Mouse (Mus musculus): ENCODE measurements around the gene Gstz1. TPM values are rescaled to one million over a fixed set of nuclear protein-coding genes. Genes with fewer than 3 reads are reported as not detected.
"Not testable (repeated sequence)": the region's sequence is repeated elsewhere in the genome, so short reads cannot be mapped to it uniquely, and the experiment has no call there.

Gstz1 gene
- polyA plus RNA-seq, 1 experiment from 2014 or later, result 26.7 TPM

GRCm38 (mm10) chr12:87148136-87148535, 1.2 kb downstream of the Gstz1 start:
- Histone ChIP-seq H3K4me3 (ENCODE audit: low read length) (peak overlapping the region; percentile 88), H3K36me3 (ENCODE audit: control insufficient read depth, insufficient read depth) (no peaks in the 10 kb centered on the region), H3K27me3 (ENCODE audit: control insufficient read depth, insufficient read depth, low read length) (no peaks in the 10 kb centered on the region), H3K4me1 (ENCODE audit: control insufficient read depth, insufficient read depth, low read length) (peaks cover 13% of the 10 kb centered on the region), H3K27ac (ENCODE audit: low read length) (peak overlapping the region; percentile 95), H3K9me3 (replicated peaks; ENCODE audit: control insufficient read depth, low read length) (peaks cover 4% of the 10 kb centered on the region), H3K9ac (ENCODE audit: low read length) (peak overlapping the region; percentile 83), H3K4me2 (ENCODE audit: low read depth, low read length) (peak overlapping the region; percentile 87)
- ATAC-seq (replicated peaks; ENCODE audit: extremely low read depth, insufficient read depth, low FRiP score), result no peak
- WGBS, result 15% methylated on average over 15 of the region's 15 CpGs

GRCm38 (mm10) chr12:87149471-87149870, 2.5 kb downstream of the Gstz1 start:
- Histone ChIP-seq H3K9me3 (replicated peaks; ENCODE audit: control insufficient read depth, low read length) (peaks cover 4% of the 10 kb centered on the region), H3K4me1 (ENCODE audit: control insufficient read depth, insufficient read depth, low read length) (peaks cover 13% of the 10 kb centered on the region), H3K9ac (ENCODE audit: low read length) (no peak overlapping the region), H3K27ac (ENCODE audit: low read length) (no peak overlapping the region), H3K27me3 (ENCODE audit: control insufficient read depth, insufficient read depth, low read length) (no peaks in the 10 kb centered on the region), H3K4me2 (ENCODE audit: low read depth, low read length) (no peak overlapping the region), H3K4me3 (ENCODE audit: low read length) (no peak overlapping the region), H3K36me3 (ENCODE audit: control insufficient read depth, insufficient read depth) (no peaks in the 10 kb centered on the region)
- ATAC-seq (replicated peaks; ENCODE audit: extremely low read depth, insufficient read depth, low FRiP score), result no peak
- WGBS, result over 99% methylated on average over 5 of the region's 5 CpGs

- not testable (repeated sequence) for H3K4me2 ChIP-seq (ENCODE audit: low read depth, low read length); H3K27ac ChIP-seq (ENCODE audit: low read length); H3K9ac ChIP-seq (ENCODE audit: low read length); H3K36me3 ChIP-seq (ENCODE audit: control insufficient read depth, insufficient read depth); H3K9me3 ChIP-seq (replicated peaks; ENCODE audit: control insufficient read depth, low read length); H3K27me3 ChIP-seq (ENCODE audit: control insufficient read depth, insufficient read depth, low read length); H3K4me3 ChIP-seq (ENCODE audit: low read length); H3K4me1 ChIP-seq (ENCODE audit: control insufficient read depth, insufficient read depth, low read length); ATAC-seq (replicated peaks; ENCODE audit: extremely low read depth, insufficient read depth, low FRiP score)
- WGBS, result 88% methylated on average over 4 of the region's 4 CpGs
These were observed 7.5 kb downstream of the Gstz1 start for GRCm38 (mm10) chr12:87154448-87154847.

- H3K36me3 ChIP-seq (ENCODE audit: control insufficient read depth, insufficient read depth), result no peaks in the 10 kb centered on the region
- no peak overlapping the region; the same call in 1 of the 2 replicates for H3K4me2 ChIP-seq (ENCODE audit: low read depth, low read length)
- no peak overlapping the region for H3K27ac ChIP-seq (ENCODE audit: low read length)
- H3K9me3 ChIP-seq (replicated peaks; ENCODE audit: control insufficient read depth, low read length), result peaks cover 4% of the 10 kb centered on the region
- no peaks in the 10 kb centered on the region for H3K27me3 ChIP-seq (ENCODE audit: control insufficient read depth, insufficient read depth, low read length)
- 0 out of 2 replicates have a peak overlapping the region, but pooled peaks have one; percentile 15 for H3K9ac ChIP-seq (ENCODE audit: low read length)
- WGBS, result 47% methylated on average over 4 of the region's 4 CpGs
- H3K4me3 ChIP-seq (ENCODE audit: low read length), result no peak overlapping the region
- no peak for ATAC-seq (replicated peaks; ENCODE audit: extremely low read depth, insufficient read depth, low FRiP score)
- no peaks in the 10 kb centered on the region for H3K4me1 ChIP-seq (ENCODE audit: control insufficient read depth, insufficient read depth, low read length)
These were observed 10.4 kb downstream of the Gstz1 start for GRCm38 (mm10) chr12:87157361-87157760.

- H3K4me3 ChIP-seq (ENCODE audit: low read length), result no peak overlapping the region
- H3K27ac ChIP-seq (ENCODE audit: low read length), result no peak overlapping the region
These were observed 11.1 kb downstream of the Gstz1 start for GRCm38 (mm10) chr12:87158099-87158498.

GRCm38 (mm10) chr12:87160310-87160709, 13.3 kb downstream of the Gstz1 start:
- Histone ChIP-seq H3K4me1 (ENCODE audit: control insufficient read depth, insufficient read depth, low read length) (no peaks in the 10 kb centered on the region), H3K9me3 (replicated peaks; ENCODE audit: control insufficient read depth, low read length) (no peaks in the 10 kb centered on the region), H3K9ac (ENCODE audit: low read length) (no peak overlapping the region), H3K27me3 (ENCODE audit: control insufficient read depth, insufficient read depth, low read length) (no peaks in the 10 kb centered on the region), H3K4me2 (ENCODE audit: low read depth, low read length) (no peak overlapping the region), H3K27ac (ENCODE audit: low read length) (no peak overlapping the region), H3K4me3 (ENCODE audit: low read length) (no peak overlapping the region), H3K36me3 (ENCODE audit: control insufficient read depth, insufficient read depth) (peaks cover 6% of the 10 kb centered on the region; the same call in 1 of the 2 replicates)
- ATAC-seq (replicated peaks; ENCODE audit: extremely low read depth, insufficient read depth, low FRiP score), result no peak
- WGBS, result 85% methylated on average over 1 of the region's 1 CpGs

More at GRCm38 (mm10) chr12:87158099-87158498, 11.1 kb downstream of the Gstz1 start:
- Histone ChIP-seq H3K9ac (ENCODE audit: low read length) (no peak overlapping the region), H3K27me3 (ENCODE audit: control insufficient read depth, insufficient read depth, low read length) (no peaks in the 10 kb centered on the region), H3K4me1 (ENCODE audit: control insufficient read depth, insufficient read depth, low read length) (no peaks in the 10 kb centered on the region), H3K4me2 (ENCODE audit: low read depth, low read length) (no peak overlapping the region), H3K9me3 (replicated peaks; ENCODE audit: control insufficient read depth, low read length) (no peaks in the 10 kb centered on the region), H3K36me3 (ENCODE audit: control insufficient read depth, insufficient read depth) (no peaks in the 10 kb centered on the region)
- no peak for ATAC-seq (replicated peaks; ENCODE audit: extremely low read depth, insufficient read depth, low FRiP score)
- 65% methylated on average over 7 of the region's 7 CpGs for WGBS

GRCm38 (mm10) chr12:87160815-87161214, 13.8 kb downstream of the Gstz1 start:
- Histone ChIP-seq H3K9me3 (replicated peaks; ENCODE audit: control insufficient read depth, low read length) (no peaks in the 10 kb centered on the region), H3K4me3 (ENCODE audit: low read length) (no peak overlapping the region), H3K27ac (ENCODE audit: low read length) (no peak overlapping the region), H3K4me2 (ENCODE audit: low read depth, low read length) (no peak overlapping the region), H3K36me3 (ENCODE audit: control insufficient read depth, insufficient read depth) (peaks cover 6% of the 10 kb centered on the region; the same call in 1 of the 2 replicates), H3K4me1 (ENCODE audit: control insufficient read depth, insufficient read depth, low read length) (no peaks in the 10 kb centered on the region), H3K9ac (ENCODE audit: low read length) (no peak overlapping the region), H3K27me3 (ENCODE audit: control insufficient read depth, insufficient read depth, low read length) (no peaks in the 10 kb centered on the region)
- WGBS, result 84% methylated on average over 5 of the region's 5 CpGs
- ATAC-seq (replicated peaks; ENCODE audit: extremely low read depth, insufficient read depth, low FRiP score), result no peak

GRCm38 (mm10) chr12:87175194-87175946, 28.4 kb downstream of the Gstz1 start:
- Histone ChIP-seq H3K27ac (ENCODE audit: low read length) (no peak overlapping the region), H3K9me3 (replicated peaks; ENCODE audit: control insufficient read depth, low read length) (no peaks in the 10 kb centered on the region), H3K9ac (ENCODE audit: low read length) (no peak overlapping the region), H3K27me3 (ENCODE audit: control insufficient read depth, insufficient read depth, low read length) (no peaks in the 10 kb centered on the region), H3K36me3 (ENCODE audit: control insufficient read depth, insufficient read depth) (0 out of 2 replicates have a peak, but pooled peaks cover 3% of the 10 kb centered on the region), H3K4me3 (ENCODE audit: low read length) (no peak overlapping the region), H3K4me2 (ENCODE audit: low read depth, low read length) (no peak overlapping the region), H3K4me1 (ENCODE audit: control insufficient read depth, insufficient read depth, low read length) (no peaks in the 10 kb centered on the region)
- 62% methylated on average over 4 of the region's 4 CpGs for WGBS
- no peak for ATAC-seq (replicated peaks; ENCODE audit: extremely low read depth, insufficient read depth, low FRiP score)

GRCm38 (mm10) chr12:87177631-87178030, 30.7 kb downstream of the Gstz1 start:
- H3K27me3 ChIP-seq (ENCODE audit: control insufficient read depth, insufficient read depth, low read length), result no peaks in the 10 kb centered on the region
- no peak overlapping the region for H3K9ac ChIP-seq (ENCODE audit: low read length)
- no peaks in the 10 kb centered on the region for H3K9me3 ChIP-seq (replicated peaks; ENCODE audit: control insufficient read depth, low read length)
- no peak overlapping the region for H3K27ac ChIP-seq (ENCODE audit: low read length)
- no peak for ATAC-seq (replicated peaks; ENCODE audit: extremely low read depth, insufficient read depth, low FRiP score)
- H3K36me3 ChIP-seq (ENCODE audit: control insufficient read depth, insufficient read depth), result no peaks in the 10 kb centered on the region
- no peak overlapping the region for H3K4me3 ChIP-seq (ENCODE audit: low read length)
- 93% methylated on average over 4 of the region's 4 CpGs for WGBS
- H3K4me2 ChIP-seq (ENCODE audit: low read depth, low read length), result no peak overlapping the region
- no peaks in the 10 kb centered on the region for H3K4me1 ChIP-seq (ENCODE audit: control insufficient read depth, insufficient read depth, low read length)
